Mouse (Mus musculus): ENCODE measurements around the gene Lrrk1. TPM values are rescaled to one million over a fixed set of nuclear protein-coding genes. Genes with fewer than 3 reads are reported as not detected.

The Lrrk1 gene
- polyA plus RNA-seq, 2 experiments: 2.3 to 3.1 TPM

- H3K27me3 ChIP-seq (ENCODE audit: control insufficient read depth, insufficient read depth, low read length): no peaks in the 10 kb centered on the region
- no peak overlapping the region for H3K27ac ChIP-seq
- H3K9ac ChIP-seq (replicated peaks): no peak overlapping the region
- ATAC-seq (ENCODE audit: insufficient read depth) (0 out of 2 replicates have a peak, but pooled peaks have one; percentile 29), DNase-seq (ENCODE audit: low read depth in 3 of 3, low spot score in 3 of 3) (no peak)
- no peak overlapping the region for H3K4me2 ChIP-seq (ENCODE audit: low read depth)
- peaks cover 9 to 32% of the 10 kb centered on the region in 2 experiments for H3K4me1 ChIP-seq (replicated peaks; ENCODE audit: control insufficient read depth in 2 of 2, insufficient read depth in 2 of 2, low read length in 1 of 2)
- TF ChIP-seq EP300 (IDR thresholded peaks at IDR 0.05; ENCODE audit: low read depth) (no peak), CTCF (IDR thresholded peaks at IDR 0.05; ENCODE audit: low read depth) (no peak)
- no peak overlapping the region for H3K4me3 ChIP-seq (ENCODE audit: insufficient read depth in 1 of 2, low read depth in 2 of 2, low read length in 2 of 2)
- no peaks in the 10 kb centered on the region for H3K9me3 ChIP-seq (ENCODE audit: control insufficient read depth, low read length)
- no peaks in the 10 kb centered on the region for H3K36me3 ChIP-seq (replicated peaks; ENCODE audit: control insufficient read depth, insufficient read depth, low read depth)
These were observed 139.9 kb downstream of the Lrrk1 start for GRCm38 (mm10) chr7:66248270-66248669.

- H3K36me3 ChIP-seq (replicated peaks; ENCODE audit: control insufficient read depth, insufficient read depth, low read depth): no peaks in the 10 kb centered on the region
- no peak overlapping the region for H3K4me3 ChIP-seq (ENCODE audit: insufficient read depth in 1 of 2, low read depth in 2 of 2, low read length in 2 of 2)
- TF ChIP-seq CTCF (IDR thresholded peaks at IDR 0.05; ENCODE audit: low read depth) (no peak), EP300 (IDR thresholded peaks at IDR 0.05; ENCODE audit: low read depth) (no peak)
- peaks cover 9 to 26% of the 10 kb centered on the region in 2 experiments for H3K4me1 ChIP-seq (replicated peaks; ENCODE audit: control insufficient read depth in 2 of 2, insufficient read depth in 2 of 2, low read length in 1 of 2)
- WGBS (ENCODE audit: insufficient replicate concordance): 53% methylated on average over 12 of the region's 12 CpGs
- ATAC-seq (ENCODE audit: insufficient read depth): no peak
- no peaks in the 10 kb centered on the region for H3K27me3 ChIP-seq (ENCODE audit: control insufficient read depth, insufficient read depth, low read length)
- H3K27ac ChIP-seq: no peak overlapping the region
- H3K9ac ChIP-seq (replicated peaks): no peak overlapping the region
- no peak for DNase-seq (ENCODE audit: low read depth in 3 of 3, low spot score in 3 of 3)
- H3K9me3 ChIP-seq (ENCODE audit: control insufficient read depth, low read length): no peaks in the 10 kb centered on the region
- no peak overlapping the region for H3K4me2 ChIP-seq (ENCODE audit: low read depth)
These were observed 140.7 kb downstream of the Lrrk1 start for GRCm38 (mm10) chr7:66247274-66248021.

GRCm38 (mm10) chr7:66246716-66247235, 141.4 kb downstream of the Lrrk1 start:
- Histone ChIP-seq H3K4me3 (ENCODE audit: insufficient read depth in 1 of 2, low read depth in 2 of 2, low read length in 2 of 2) (no peak overlapping the region), H3K4me2 (ENCODE audit: low read depth) (no peak overlapping the region), H3K27ac (no peak overlapping the region), H3K9me3 (ENCODE audit: control insufficient read depth, low read length) (no peaks in the 10 kb centered on the region), H3K9ac (replicated peaks) (no peak overlapping the region), H3K36me3 (replicated peaks; ENCODE audit: control insufficient read depth, insufficient read depth, low read depth) (no peaks in the 10 kb centered on the region), H3K4me1 (replicated peaks; ENCODE audit: control insufficient read depth in 2 of 2, insufficient read depth in 2 of 2, low read length in 1 of 2) (peaks cover 9 to 24% of the 10 kb centered on the region in 2 experiments), H3K27me3 (ENCODE audit: control insufficient read depth, insufficient read depth, low read length) (no peaks in the 10 kb centered on the region)
- TF ChIP-seq EP300 (IDR thresholded peaks at IDR 0.05; ENCODE audit: low read depth) (no peak), CTCF (IDR thresholded peaks at IDR 0.05; ENCODE audit: low read depth) (no peak)
- ATAC-seq (ENCODE audit: insufficient read depth): no peak
- 54% methylated on average over 11 of the region's 11 CpGs for WGBS (ENCODE audit: insufficient replicate concordance)
- no peak for DNase-seq (ENCODE audit: low read depth in 3 of 3, low spot score in 3 of 3)

- DNase-seq (ENCODE audit: low read depth in 3 of 3, low spot score in 3 of 3) (no peak), ATAC-seq (ENCODE audit: insufficient read depth) (no peak)
- WGBS (ENCODE audit: insufficient replicate concordance): 66% methylated on average over 5 of the region's 5 CpGs
- Histone ChIP-seq H3K4me2 (ENCODE audit: low read depth) (no peak overlapping the region), H3K36me3 (replicated peaks; ENCODE audit: control insufficient read depth, insufficient read depth, low read depth) (no peaks in the 10 kb centered on the region), H3K9ac (replicated peaks) (no peak overlapping the region), H3K27me3 (ENCODE audit: control insufficient read depth, insufficient read depth, low read length) (no peaks in the 10 kb centered on the region), H3K4me1 (replicated peaks; ENCODE audit: control insufficient read depth in 2 of 2, insufficient read depth in 2 of 2, low read length in 1 of 2) (peaks cover 9 to 24% of the 10 kb centered on the region in 2 experiments), H3K9me3 (ENCODE audit: control insufficient read depth, low read length) (no peaks in the 10 kb centered on the region), H3K27ac (no peak overlapping the region), H3K4me3 (ENCODE audit: insufficient read depth in 1 of 2, low read depth in 2 of 2, low read length in 2 of 2) (no peak overlapping the region)
- no peak for TF ChIP-seq EP300 (IDR thresholded peaks at IDR 0.05; ENCODE audit: low read depth)
These were observed 142.5 kb downstream of the Lrrk1 start for GRCm38 (mm10) chr7:66245646-66246045.

- Histone ChIP-seq H3K4me1 (replicated peaks; ENCODE audit: control insufficient read depth in 2 of 2, insufficient read depth in 2 of 2, low read length in 1 of 2) (peaks cover 6 to 13% of the 10 kb centered on the region in 2 experiments), H3K9ac (replicated peaks) (no peak overlapping the region), H3K36me3 (replicated peaks; ENCODE audit: control insufficient read depth, insufficient read depth, low read depth) (no peaks in the 10 kb centered on the region), H3K9me3 (ENCODE audit: control insufficient read depth, low read length) (no peaks in the 10 kb centered on the region), H3K27ac (no peak overlapping the region), H3K4me2 (ENCODE audit: low read depth) (no peak overlapping the region), H3K27me3 (ENCODE audit: control insufficient read depth, insufficient read depth, low read length) (no peaks in the 10 kb centered on the region), H3K4me3 (ENCODE audit: insufficient read depth in 1 of 2, low read depth in 2 of 2, low read length in 2 of 2) (no peak overlapping the region)
- no peak for DNase-seq (ENCODE audit: low read depth in 3 of 3, low spot score in 3 of 3)
- TF ChIP-seq CTCF (IDR thresholded peaks at IDR 0.05; ENCODE audit: low read depth) (no peak), EP300 (IDR thresholded peaks at IDR 0.05; ENCODE audit: low read depth) (no peak)
- ATAC-seq (ENCODE audit: insufficient read depth): no peak
- 62% methylated on average over 7 of the region's 7 CpGs for WGBS (ENCODE audit: insufficient replicate concordance)
These were observed 144.3 kb downstream of the Lrrk1 start for GRCm38 (mm10) chr7:66243766-66244325.

All from liver, embryonic 14.5 days (tissue).